Mouse (Mus musculus) kidney, adult 2 months (tissue): ENCODE results near the gene Maff.

Source experiments
- CTCF ChIP-seq: fragments of 200-500 bp; conservative IDR thresholded peaks from 2 replicates; pipeline ENCODE4 v1.5.1; 2011; ENCODE audit warnings: low read depth, mild to moderate bottlenecking, control low read depth, low read length, moderate library complexity, mixed read lengths; ENCODE audit not compliant: insufficient read depth, insufficient read length
- POLR2A ChIP-seq: fragments of 200-500 bp; IDR thresholded peaks from one replicate; pipeline ENCODE4 v1.6.1; 2011; ENCODE audit warnings: low read depth, low read length, control low read depth

DNA sequence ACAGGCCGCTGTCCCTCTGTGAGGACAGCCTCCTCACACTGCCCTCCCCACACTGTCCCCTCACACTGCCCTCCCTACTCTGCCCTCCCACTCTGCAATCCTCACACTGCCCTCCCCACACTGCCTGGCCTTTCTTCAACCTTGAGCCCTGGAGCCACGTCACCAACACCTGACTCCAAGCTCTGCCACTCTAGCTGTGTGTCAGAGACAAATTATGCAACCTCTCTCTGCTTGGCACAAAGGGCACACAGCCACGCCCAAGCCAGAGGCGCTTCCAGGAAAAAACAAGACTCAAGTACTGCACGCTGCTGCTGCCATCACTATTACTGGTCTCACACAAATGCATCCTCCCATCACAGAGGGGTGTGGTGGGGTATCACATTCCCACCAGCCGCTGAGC is 44.0 kb downstream of the Maff start:
- no peak for TF ChIP-seq CTCF
- no peak for TF ChIP-seq POLR2A
